Mouse (Mus musculus) urinary bladder, postnatal 4 days (tissue): Measurements from ENCODE around the gene Nsl1.

Experiments
- DNase-seq, 2 experiments: peaks; one replicate each; pipeline ENCODE4 v3.0.0; 2021 to 2022; ENCODE audit warnings: low spot score in 2 of 2

The Nsl1 gene

DNA sequence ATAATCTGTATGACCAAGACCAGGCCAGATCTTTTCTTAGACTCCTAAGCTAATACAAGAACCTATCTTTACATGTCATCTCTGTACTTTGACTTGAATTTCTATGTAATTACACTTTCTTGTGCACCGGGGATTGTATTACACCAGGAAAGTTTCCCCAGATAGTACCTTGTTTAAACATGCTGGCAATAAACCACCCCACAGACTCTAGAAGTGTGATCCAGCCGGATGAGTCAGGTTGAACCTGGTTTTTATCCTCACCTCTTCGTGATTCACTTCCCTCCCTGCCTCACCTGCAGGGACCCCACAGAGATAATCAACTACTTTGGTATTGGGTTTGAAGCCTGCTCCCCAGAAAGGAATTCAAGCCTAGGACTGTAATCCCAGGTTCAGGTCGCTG is 72.6 kb downstream of the Nsl1 start:
- no peak for DNase-seq
